Mouse (Mus musculus): Measurements from ENCODE around the gene Rgcc. TPM values are rescaled to one million over a fixed set of nuclear protein-coding genes. Genes with fewer than 3 reads are reported as not detected.

Gene Rgcc
- polyA plus RNA-seq, 1 experiment from 2014 or later, result 54.8 TPM

DNA sequence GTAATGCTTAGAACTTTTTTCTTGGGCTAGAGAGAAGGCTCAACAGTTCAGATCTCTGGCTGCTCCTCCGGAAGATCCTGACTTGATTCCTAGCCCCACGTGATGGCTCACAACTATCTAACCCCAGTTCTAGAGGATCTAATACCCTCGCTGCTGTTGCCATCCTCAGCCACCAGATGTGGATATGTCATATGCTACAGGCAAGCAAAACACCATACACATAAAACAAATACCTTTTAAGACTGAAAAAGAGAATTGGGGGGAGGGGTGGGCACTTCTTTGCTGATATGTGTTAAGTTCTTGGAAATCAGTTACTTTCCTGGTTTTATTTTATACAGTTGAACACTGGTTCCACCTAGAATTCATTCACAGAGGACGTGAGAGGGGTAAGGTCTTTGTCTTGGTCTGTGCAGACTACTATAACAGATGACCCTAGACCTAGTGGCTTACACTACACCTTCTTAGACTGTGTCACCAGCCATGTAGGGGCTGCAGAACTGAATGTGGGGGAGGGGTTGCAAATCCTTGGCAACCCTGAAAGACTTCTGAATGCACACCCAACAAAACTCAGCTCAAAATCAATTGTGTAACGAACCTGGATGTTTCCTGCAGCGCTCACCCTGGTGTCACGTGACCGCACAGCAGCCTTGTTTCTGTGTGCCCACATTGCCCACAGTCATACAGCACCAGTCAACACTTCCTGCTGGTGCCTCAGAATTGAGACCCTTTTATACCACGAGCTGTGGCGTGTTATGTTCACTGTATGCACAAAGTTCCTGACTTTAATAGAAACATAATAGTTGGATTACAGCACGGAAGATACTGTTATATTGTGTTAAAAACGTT, 58.2 kb downstream of the Rgcc start:
- TF ChIP-seq CTCF (IDR thresholded peaks at IDR 0.05; ENCODE audit: low read depth), result no peak
- 85% methylated on average over 12 of the region's 12 CpGs for WGBS

DNA sequence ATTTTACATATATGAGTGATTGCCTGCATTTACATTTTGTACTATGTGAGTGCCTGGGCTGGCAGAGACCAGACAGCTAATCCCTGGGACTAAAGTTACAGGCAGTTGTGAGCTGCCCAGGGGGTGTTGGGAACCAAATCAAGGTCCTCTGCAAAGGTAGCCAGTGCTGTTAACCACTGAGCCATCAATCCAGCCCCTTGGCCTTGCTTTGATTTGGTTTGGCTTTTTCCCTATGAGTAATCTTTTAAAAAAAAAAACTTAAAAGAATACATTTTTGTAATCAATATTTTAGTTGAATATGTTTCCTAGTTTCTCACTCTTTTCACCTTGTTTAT, 59.1 kb downstream of the Rgcc start:
- Histone ChIP-seq H3K4me1 (replicated peaks; ENCODE audit: control insufficient read depth, insufficient read depth, low read length) (no peaks in the 10 kb centered on the region), H3K4me3 (ENCODE audit: low read depth, low read length) (no peak overlapping the region), H3K9ac (ENCODE audit: low read depth, low read length) (no peak overlapping the region), H3K36me3 (ENCODE audit: control insufficient read depth, insufficient read depth) (no peaks in the 10 kb centered on the region), H3K4me2 (replicated peaks; ENCODE audit: low read depth) (no peak overlapping the region), H3K27ac (ENCODE audit: low read depth, low read length) (no peak overlapping the region), H3K27me3 (replicated peaks; ENCODE audit: control insufficient read depth, insufficient read depth, low read length) (no peaks in the 10 kb centered on the region), H3K9me3 (ENCODE audit: control insufficient read depth) (no peaks in the 10 kb centered on the region)
- ATAC-seq, result no peak
- no peak for TF ChIP-seq CTCF (IDR thresholded peaks at IDR 0.05; ENCODE audit: low read depth)

More for the DNA sequence above, 58.2 kb downstream of the Rgcc start:
- no peak for ATAC-seq
- no peaks in the 10 kb centered on the region for H3K9me3 ChIP-seq (ENCODE audit: control insufficient read depth)
- no peak overlapping the region for H3K27ac ChIP-seq (ENCODE audit: low read depth, low read length)
- H3K4me3 ChIP-seq (ENCODE audit: low read depth, low read length), result no peak overlapping the region
- no peak overlapping the region for H3K9ac ChIP-seq (ENCODE audit: low read depth, low read length)
- H3K27me3 ChIP-seq (replicated peaks; ENCODE audit: control insufficient read depth, insufficient read depth, low read length), result no peaks in the 10 kb centered on the region
- H3K36me3 ChIP-seq (ENCODE audit: control insufficient read depth, insufficient read depth), result no peaks in the 10 kb centered on the region
- H3K4me1 ChIP-seq (replicated peaks; ENCODE audit: control insufficient read depth, insufficient read depth, low read length), result no peaks in the 10 kb centered on the region
- H3K4me2 ChIP-seq (replicated peaks; ENCODE audit: low read depth), result no peak overlapping the region

DNA sequence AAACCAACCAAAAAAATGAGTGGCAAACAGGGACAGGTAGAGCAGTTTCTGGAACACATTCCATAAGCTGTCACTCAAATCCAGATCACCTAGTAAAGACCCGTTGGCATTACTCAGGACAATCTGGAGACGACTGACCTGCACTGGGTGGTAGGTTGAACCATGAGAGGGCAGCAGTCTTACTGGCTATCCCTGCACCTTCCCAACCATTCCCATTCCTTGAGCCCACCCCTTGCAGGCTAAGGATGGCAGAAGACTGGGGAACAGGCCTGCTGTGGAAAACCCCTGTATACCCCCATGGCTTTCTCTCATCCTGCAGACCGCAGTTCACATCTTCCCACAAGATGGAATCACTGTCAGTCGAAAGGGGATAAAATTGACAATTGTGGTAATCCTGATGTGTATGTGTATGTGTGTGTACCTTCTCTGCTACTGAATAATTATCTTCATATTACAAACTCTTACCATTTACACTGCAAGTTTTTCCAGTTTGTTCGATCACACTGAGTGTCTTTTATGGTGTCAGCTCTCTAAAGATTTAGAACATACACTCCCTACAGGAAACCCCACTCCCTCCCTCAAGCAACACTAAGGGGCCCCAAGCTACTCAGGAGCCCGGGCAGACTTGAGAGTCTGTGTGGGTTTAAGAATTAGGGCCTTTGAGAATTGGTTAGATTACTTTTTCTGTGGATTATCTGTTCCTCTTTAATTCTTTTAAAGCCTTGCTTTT, 59.6 kb downstream of the Rgcc start:
- no peak for TF ChIP-seq CTCF (IDR thresholded peaks at IDR 0.05; ENCODE audit: low read depth)
- no peaks in the 10 kb centered on the region for H3K9me3 ChIP-seq (ENCODE audit: control insufficient read depth)
- H3K9ac ChIP-seq (ENCODE audit: low read depth, low read length), result no peak overlapping the region
- no peak overlapping the region for H3K4me3 ChIP-seq (ENCODE audit: low read depth, low read length)
- no peaks in the 10 kb centered on the region for H3K4me1 ChIP-seq (replicated peaks; ENCODE audit: control insufficient read depth, insufficient read depth, low read length)
- WGBS, result 72% methylated on average over 6 of the region's 6 CpGs
- H3K27ac ChIP-seq (ENCODE audit: low read depth, low read length), result no peak overlapping the region
- no peaks in the 10 kb centered on the region for H3K27me3 ChIP-seq (replicated peaks; ENCODE audit: control insufficient read depth, insufficient read depth, low read length)
- H3K4me2 ChIP-seq (replicated peaks; ENCODE audit: low read depth), result no peak overlapping the region
- H3K36me3 ChIP-seq (ENCODE audit: control insufficient read depth, insufficient read depth), result no peaks in the 10 kb centered on the region
- ATAC-seq, result no peak

DNA sequence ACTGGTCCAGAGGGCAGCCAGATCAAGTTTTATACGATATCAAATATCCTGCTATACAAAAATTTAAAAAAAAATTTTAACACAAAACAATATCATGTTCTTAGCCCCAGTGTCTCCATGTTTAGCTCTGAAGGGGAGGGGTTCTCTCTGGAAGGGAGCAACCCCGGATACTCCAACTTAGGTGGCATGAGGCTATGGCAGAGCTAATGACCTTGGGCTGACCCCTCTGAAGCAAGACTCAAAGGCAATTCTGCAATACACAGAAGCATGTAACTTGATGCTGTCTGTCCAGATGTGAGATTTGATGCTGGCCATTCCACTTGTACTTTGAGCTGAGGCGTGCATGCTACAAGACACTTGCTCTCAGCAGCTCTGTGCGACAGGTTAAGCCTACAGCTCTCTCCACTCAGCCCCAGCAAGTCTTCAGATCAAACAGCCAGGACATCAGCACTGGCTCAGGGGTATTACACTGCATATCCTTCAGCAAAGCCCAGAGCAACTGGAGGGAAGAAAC, 60.3 kb downstream of the Rgcc start:
- H3K27ac ChIP-seq (ENCODE audit: low read depth, low read length), result no peak overlapping the region
- no peaks in the 10 kb centered on the region for H3K27me3 ChIP-seq (replicated peaks; ENCODE audit: control insufficient read depth, insufficient read depth, low read length)
- no peak overlapping the region for H3K4me3 ChIP-seq (ENCODE audit: low read depth, low read length)
- no peak for TF ChIP-seq CTCF (IDR thresholded peaks at IDR 0.05; ENCODE audit: low read depth)
- H3K9ac ChIP-seq (ENCODE audit: low read depth, low read length), result no peak overlapping the region
- no peaks in the 10 kb centered on the region for H3K9me3 ChIP-seq (ENCODE audit: control insufficient read depth)
- H3K4me2 ChIP-seq (replicated peaks; ENCODE audit: low read depth), result no peak overlapping the region
- WGBS, result 59% methylated on average over 4 of the region's 4 CpGs
- H3K4me1 ChIP-seq (replicated peaks; ENCODE audit: control insufficient read depth, insufficient read depth, low read length), result no peaks in the 10 kb centered on the region
- H3K36me3 ChIP-seq (ENCODE audit: control insufficient read depth, insufficient read depth), result no peaks in the 10 kb centered on the region
- no peak for ATAC-seq

DNA sequence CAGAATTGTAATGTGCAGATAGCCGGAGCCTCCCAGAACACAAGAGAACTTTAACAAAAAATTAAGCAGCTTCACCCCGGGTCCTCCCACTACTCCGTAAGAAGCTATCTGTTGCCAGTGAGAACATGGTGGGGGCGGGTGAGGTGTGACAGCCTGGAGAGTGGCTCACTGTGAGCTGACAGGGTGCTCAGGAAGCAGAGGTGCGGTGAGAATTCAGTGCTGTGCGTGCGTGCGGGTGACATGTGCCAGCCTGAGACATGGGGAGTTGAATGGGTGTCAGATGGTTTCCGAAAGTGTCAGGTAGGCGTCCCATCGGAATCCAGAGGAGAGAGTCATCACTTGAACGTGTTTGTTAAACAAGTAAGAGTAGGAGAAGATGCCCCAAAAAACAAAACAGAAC, 62.0 kb downstream of the Rgcc start:
- Histone ChIP-seq H3K36me3 (ENCODE audit: control insufficient read depth, insufficient read depth) (no peaks in the 10 kb centered on the region), H3K4me2 (replicated peaks; ENCODE audit: low read depth) (no peak overlapping the region), H3K9me3 (ENCODE audit: control insufficient read depth) (no peaks in the 10 kb centered on the region), H3K27me3 (replicated peaks; ENCODE audit: control insufficient read depth, insufficient read depth, low read length) (no peaks in the 10 kb centered on the region), H3K9ac (ENCODE audit: low read depth, low read length) (no peak overlapping the region), H3K4me3 (ENCODE audit: low read depth, low read length) (no peak overlapping the region), H3K4me1 (replicated peaks; ENCODE audit: control insufficient read depth, insufficient read depth, low read length) (no peaks in the 10 kb centered on the region), H3K27ac (ENCODE audit: low read depth, low read length) (no peak overlapping the region)
- no peak for ATAC-seq
- WGBS, result 94% methylated on average over 12 of the region's 12 CpGs
- TF ChIP-seq CTCF (IDR thresholded peaks at IDR 0.05; ENCODE audit: low read depth), result no peak

Other genes starting within 250 kb of the Rgcc start
- gene Zfp957, start 54.3 kb downstream of the Rgcc start, polyA plus RNA-seq (2015; fragmentation: Nextera tagmentation; extraction: Ambion mirVana), result not detected in 2 replicates
- gene Naa16, start 89.1 kb upstream of the Rgcc start, polyA plus RNA-seq (2015; fragmentation: Nextera tagmentation; extraction: Ambion mirVana), result 16.7 and 16.8 TPM in 2 replicates
- 4.9 and 5.1 TPM in 2 replicates for gene Mtrf1, start 96.1 kb upstream of the Rgcc start, polyA plus RNA-seq (2015; fragmentation: Nextera tagmentation; extraction: Ambion mirVana)
- 5.9 and 6.4 TPM in 2 replicates for gene Kbtbd7, start 124.9 kb upstream of the Rgcc start, polyA plus RNA-seq (2015; fragmentation: Nextera tagmentation; extraction: Ambion mirVana)
- gene Kbtbd6, start 150.2 kb upstream of the Rgcc start, polyA plus RNA-seq (2015; fragmentation: Nextera tagmentation; extraction: Ambion mirVana), result 0.92 and 0.98 TPM in 2 replicates
- 19.2 and 20.0 TPM in 2 replicates for gene Elf1, start 179.5 kb upstream of the Rgcc start, polyA plus RNA-seq (2015; fragmentation: Nextera tagmentation; extraction: Ambion mirVana)
- gene Wbp4, start 179.9 kb upstream of the Rgcc start, polyA plus RNA-seq (2015; fragmentation: Nextera tagmentation; extraction: Ambion mirVana), result 29.8 and 31.0 TPM in 2 replicates

Measured in intestine, postnatal 0 days (tissue).